Mouse (Mus musculus) forebrain, embryonic 14.5 days (tissue): ENCODE data around the gene Ppp1r12c. TPM values are rescaled to one million over a fixed set of nuclear protein-coding genes. Genes with fewer than 3 reads are reported as not detected.

Experiments used
- ATAC-seq: fragments of 200-750 bp; cut with Nextera tagmentation; 2 replicates; pipeline ENCODE4 v1.8.0; 2017; ENCODE audit warnings: mild to moderate bottlenecking, moderate library complexity
- DNase-seq: peaks from one replicate; pipeline ENCODE4 v3.0.0-alpha.2; 2015; ENCODE audit warnings: low spot score
- H3K27ac ChIP-seq: fragments of 300-500 bp; sonication (generic); 2 replicates; pipeline ENCODE4 v1.5.1; 2014; ENCODE audit warnings: low read depth, mild to moderate bottlenecking, control low read depth, low read length, moderate library complexity
- H3K27me3 ChIP-seq: fragments of 300-500 bp; sonication (generic); replicated peaks from 2 replicates; pipeline ENCODE4 v1.6.1; 2014; ENCODE audit warnings: low read length, control low read depth, mixed read lengths; ENCODE audit not compliant: control insufficient read depth, insufficient read depth
- H3K36me3 ChIP-seq: fragments of 300-500 bp; sonication (generic); 2 replicates; pipeline ENCODE4 v1.6.1; 2014; ENCODE audit warnings: low read length, control low read depth; ENCODE audit not compliant: control insufficient read depth, insufficient read depth
- H3K4me1 ChIP-seq: fragments of 300-500 bp; sonication (generic); 2 replicates; pipeline ENCODE4 v1.6.1; 2014; ENCODE audit warnings: antibody characterized with exemption, low read length, control low read depth; ENCODE audit not compliant: control insufficient read depth, insufficient read depth
- H3K4me2 ChIP-seq: fragments of 300-500 bp; sonication (generic); 2 replicates; pipeline ENCODE4 v1.6.1; 2014; ENCODE audit warnings: mild to moderate bottlenecking, control low read depth, low read length
- H3K4me3 ChIP-seq: fragments of 300-500 bp; sonication (generic); 2 replicates; pipeline ENCODE4 v1.5.1; 2014; ENCODE audit warnings: low read depth, low read length, control low read depth
- H3K9ac ChIP-seq: fragments of 300-500 bp; sonication (generic); 2 replicates; pipeline ENCODE4 v1.6.1; 2014; ENCODE audit warnings: mild to moderate bottlenecking, low read length, control low read depth, moderate library complexity
- H3K9me3 ChIP-seq: fragments of 300-500 bp; sonication (generic); replicated peaks from 2 replicates; pipeline ENCODE4 v1.6.1; 2016; ENCODE audit warnings: low read length, control low read depth, mixed read lengths; ENCODE audit not compliant: control insufficient read depth
- WGBS: fragments of 180-500 bp; shearing (Covaris S2); extraction: QIAGEN DNeasy Blood & Tissue Kit; methylation state at CpG from one replicate; pipeline ENCODE4 v1.1.7; 2014; 5-methylcytosine and 5-hydroxymethylcytosine counted together
- polyA plus RNA-seq: library from polyadenylated mRNA; unstranded; fragments of >200 nt; fragmentation: Nextera tagmentation; extraction: Ambion mirVana; gene quantifications from 2 replicates; pipeline ENCODE4 v1.2.1, GENCODE M21; 2014

The Ppp1r12c gene
- polyA plus RNA-seq, result 29.4 and 32.1 TPM in 2 replicates

DNA sequence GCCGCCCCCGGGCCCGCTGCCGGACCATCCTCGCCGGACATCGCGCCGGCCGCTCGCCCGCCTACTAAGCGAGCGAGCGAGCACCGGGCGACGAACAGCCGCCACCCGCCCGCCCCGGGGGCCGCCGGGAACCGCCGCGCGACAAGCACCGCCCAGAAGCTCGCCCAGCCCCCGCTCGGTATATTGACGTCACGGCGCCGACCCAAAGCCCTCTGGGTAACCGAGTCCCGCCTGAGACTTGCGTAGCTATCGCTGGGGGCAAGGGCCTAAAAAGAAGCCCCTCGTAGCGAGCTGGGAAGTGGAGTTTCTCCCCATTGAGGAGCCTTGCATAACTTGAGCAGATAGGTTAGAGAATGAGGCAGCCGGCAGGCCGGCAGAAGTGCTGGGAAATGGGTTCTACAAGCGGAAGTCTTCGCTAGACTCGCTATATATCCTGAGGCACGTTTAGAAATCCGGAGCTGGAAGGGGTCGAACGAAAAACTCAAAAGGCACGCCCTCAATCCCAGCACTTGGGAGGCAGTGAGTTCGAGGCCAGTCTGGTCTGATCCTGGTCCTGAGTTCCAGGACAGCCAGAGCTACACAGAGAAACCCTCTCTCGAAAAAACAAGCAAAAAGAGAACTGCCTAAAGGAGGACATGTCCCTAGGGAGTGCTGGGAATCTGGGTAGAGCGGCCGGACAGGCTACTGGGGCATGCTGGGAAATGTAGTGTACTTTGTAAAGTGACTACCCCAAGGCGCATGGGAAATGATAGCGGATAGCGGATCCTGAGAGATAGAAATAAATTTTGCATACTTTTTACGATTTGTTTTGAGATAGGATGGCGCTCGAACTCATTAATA is at the start of gene Ppp1r12c:
TSS of gene Ppp1r12c (minus strand) at position 123 of the 840 bp plus-strand sequence.
- H3K9me3 ChIP-seq, result no peaks in the 10 kb centered on the region
- H3K4me1 ChIP-seq, result peaks cover 30% of the 10 kb centered on the region
- under 1% methylated on average over 62 of the region's 62 CpGs for WGBS
- H3K27ac ChIP-seq, result peak within 1 kb of the TSS; percentile 85
- DNase-seq, result peak; percentile 97
- no peaks in the 10 kb centered on the region for H3K27me3 ChIP-seq
- peaks cover 9% of the 10 kb centered on the region for H3K36me3 ChIP-seq
- H3K4me2 ChIP-seq, result peak within 1 kb of the TSS; percentile 92
- peak within 1 kb of the TSS; percentile 97 for H3K9ac ChIP-seq
- H3K4me3 ChIP-seq, result peak within 1 kb of the TSS; percentile 89
- ATAC-seq, result peak; percentile 96

DNA sequence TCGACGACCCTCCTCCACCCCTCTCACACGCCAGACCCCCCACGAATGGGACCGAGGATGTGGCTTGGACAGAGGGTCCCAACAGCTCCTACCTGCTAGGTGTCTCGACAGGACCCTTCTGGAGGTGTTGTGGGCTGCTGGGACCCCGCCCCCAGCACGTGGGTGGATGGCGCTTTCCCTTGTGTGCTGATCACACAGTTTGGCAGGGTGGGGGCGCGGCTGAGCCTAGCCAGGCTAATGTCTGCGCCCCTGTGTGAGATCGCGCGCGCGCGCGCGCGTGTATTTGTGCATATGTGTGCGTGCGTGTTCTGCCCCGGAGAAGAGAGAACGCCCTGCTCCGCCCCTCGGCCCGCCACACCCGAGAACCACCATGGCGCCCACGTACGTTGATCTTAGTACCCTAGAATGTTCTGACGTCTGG is 45.8 kb upstream of the Ppp1r12c start, which contains the start of gene Syt5:
TSS of gene Syt5 (minus strand) at position 321 of the 421 bp plus-strand sequence.
- H3K4me1 ChIP-seq, result peaks cover 6% of the 10 kb centered on the region
- H3K27me3 ChIP-seq, result no peaks in the 10 kb centered on the region
- H3K27ac ChIP-seq, result peak within 1 kb of the TSS; percentile 76
- H3K9me3 ChIP-seq, result no peaks in the 10 kb centered on the region
- ATAC-seq (peak; percentile 79), DNase-seq (peak; percentile 86)
- H3K9ac ChIP-seq, result peak within 1 kb of the TSS; percentile 71
- 3% methylated on average over 33 of the region's 33 CpGs for WGBS
- H3K4me3 ChIP-seq, result peak within 1 kb of the TSS; percentile 45
- H3K4me2 ChIP-seq, result peak within 1 kb of the TSS; percentile 75
- H3K36me3 ChIP-seq, result no peaks in the 10 kb centered on the region; the same call in 1 of the 2 replicates

DNA sequence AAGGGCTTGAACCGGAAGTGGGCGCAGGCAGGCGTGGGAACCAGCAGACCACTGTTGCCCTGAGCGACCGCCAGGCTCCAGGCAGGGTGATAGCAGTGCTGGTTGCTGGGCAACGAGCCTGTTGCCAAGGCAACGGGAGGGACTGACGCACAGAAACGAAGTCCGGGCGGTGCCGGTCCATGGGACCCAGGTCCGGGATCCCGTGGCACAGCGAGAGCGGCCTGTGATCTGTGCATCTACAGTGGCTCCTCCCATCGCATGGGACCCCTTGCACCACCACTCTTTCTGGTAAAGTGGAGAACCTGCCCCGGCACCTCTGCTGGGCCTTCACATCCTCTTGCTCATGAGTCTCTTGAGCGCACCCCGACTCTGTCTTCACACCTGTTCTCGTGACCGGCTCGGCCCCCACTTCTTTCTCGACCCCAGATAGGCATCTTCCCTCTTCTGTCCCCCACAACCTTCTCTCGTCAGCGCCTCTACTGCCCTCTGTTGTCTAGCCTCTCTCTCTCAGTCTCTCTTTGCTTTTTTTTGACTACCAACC is 45.2 kb upstream of the Ppp1r12c start:
- peaks cover 5% of the 10 kb centered on the region; the same call in 1 of the 2 replicates for H3K36me3 ChIP-seq
- peak; percentile 91 for ATAC-seq
- H3K4me1 ChIP-seq, result peaks cover 6% of the 10 kb centered on the region
- H3K9me3 ChIP-seq, result no peaks in the 10 kb centered on the region
- H3K4me2 ChIP-seq, result peak overlapping the region; percentile 75
- peak; percentile 95 for DNase-seq
- peak overlapping the region; percentile 71 for H3K9ac ChIP-seq
- H3K27ac ChIP-seq, result peak overlapping the region; percentile 76
- no peaks in the 10 kb centered on the region for H3K27me3 ChIP-seq
- peak overlapping the region; percentile 45 for H3K4me3 ChIP-seq
- WGBS, result under 1% methylated on average over 26 of the region's 26 CpGs

DNA sequence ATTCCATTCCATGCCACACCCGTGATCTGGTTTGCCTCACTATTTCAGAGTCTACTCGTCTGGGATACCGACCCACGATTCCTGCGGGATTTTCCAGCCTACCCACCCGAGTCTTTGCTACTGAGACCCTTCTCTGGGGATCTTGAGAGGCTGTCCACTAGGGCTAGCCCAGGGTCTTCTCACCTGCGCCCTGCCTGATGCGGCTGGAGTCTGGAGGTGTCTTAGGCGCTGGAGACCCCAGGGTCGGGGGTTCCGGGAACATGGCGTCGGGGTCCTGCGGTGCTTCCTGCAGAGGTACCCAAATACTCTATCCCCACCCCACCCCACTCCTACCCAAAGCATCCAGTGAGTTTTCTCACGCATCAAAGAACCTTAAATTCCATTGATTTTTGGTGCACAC is 44.6 kb upstream of the Ppp1r12c start:
- peak; percentile 44 for ATAC-seq
- Histone ChIP-seq H3K9ac (peak overlapping the region; percentile 71), H3K4me2 (peak overlapping the region; percentile 75), H3K4me1 (peaks cover 6% of the 10 kb centered on the region), H3K36me3 (peaks cover 7% of the 10 kb centered on the region), H3K4me3 (peak overlapping the region; percentile 45), H3K27me3 (no peaks in the 10 kb centered on the region), H3K9me3 (no peaks in the 10 kb centered on the region), H3K27ac (peak overlapping the region; percentile 36)
- no peak for DNase-seq
- 74% methylated on average over 15 of the region's 15 CpGs for WGBS

DNA sequence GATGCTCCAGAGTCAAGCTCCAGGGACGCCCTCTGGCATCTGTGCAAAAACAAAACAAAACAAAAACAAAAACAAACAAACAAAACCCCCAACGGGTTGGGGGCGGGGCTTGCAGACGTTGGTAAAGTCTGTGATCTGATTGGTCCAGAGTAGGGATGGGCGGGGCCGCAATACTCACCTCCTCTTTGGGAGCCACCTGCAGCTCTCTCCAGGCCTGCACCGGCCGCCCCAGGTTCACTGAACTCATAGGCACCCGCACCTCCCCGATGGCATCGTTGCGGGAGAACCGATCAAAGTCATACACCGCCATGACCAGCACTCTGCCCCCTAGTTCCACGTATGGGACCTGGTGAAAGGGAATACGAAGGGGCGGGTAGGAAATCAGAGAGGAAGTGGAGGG is 40.5 kb upstream of the Ppp1r12c start:
- no peak for DNase-seq
- Histone ChIP-seq H3K9ac (no peak overlapping the region), H3K4me2 (no peak overlapping the region), H3K4me3 (no peak overlapping the region), H3K36me3 (peaks cover 15% of the 10 kb centered on the region), H3K27ac (no peak overlapping the region), H3K27me3 (no peaks in the 10 kb centered on the region), H3K4me1 (peaks cover 6% of the 10 kb centered on the region), H3K9me3 (no peaks in the 10 kb centered on the region)
- 38% methylated on average over 17 of the region's 17 CpGs for WGBS
- ATAC-seq, result no peak

DNA sequence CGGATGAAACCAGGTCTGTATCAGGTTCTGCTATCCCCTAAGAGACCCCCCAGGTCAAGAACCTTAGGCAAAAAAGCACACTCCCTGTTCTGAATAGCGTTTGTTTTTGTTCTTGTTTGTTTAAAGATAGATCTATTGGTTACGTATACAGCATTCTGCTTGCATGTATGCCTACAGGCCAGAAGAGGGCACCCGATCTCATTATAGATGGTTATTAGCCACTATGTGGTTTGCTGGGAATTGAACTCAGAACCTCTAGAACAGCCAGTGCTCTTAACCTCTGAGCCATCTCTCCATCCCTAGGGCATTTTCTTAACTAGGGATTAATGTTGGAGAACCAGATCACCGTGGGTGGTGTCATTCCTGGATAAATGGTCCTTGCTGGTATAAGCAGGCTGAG is 39.9 kb upstream of the Ppp1r12c start:
- Histone ChIP-seq H3K4me3 (no peak overlapping the region), H3K9ac (no peak overlapping the region), H3K4me1 (peaks cover 6% of the 10 kb centered on the region), H3K36me3 (peaks cover 15% of the 10 kb centered on the region), H3K9me3 (no peaks in the 10 kb centered on the region), H3K27ac (no peak overlapping the region), H3K27me3 (no peaks in the 10 kb centered on the region), H3K4me2 (no peak overlapping the region)
- DNase-seq (no peak), ATAC-seq (no peak)
- 62% methylated on average over 5 of the region's 5 CpGs for WGBS

DNA sequence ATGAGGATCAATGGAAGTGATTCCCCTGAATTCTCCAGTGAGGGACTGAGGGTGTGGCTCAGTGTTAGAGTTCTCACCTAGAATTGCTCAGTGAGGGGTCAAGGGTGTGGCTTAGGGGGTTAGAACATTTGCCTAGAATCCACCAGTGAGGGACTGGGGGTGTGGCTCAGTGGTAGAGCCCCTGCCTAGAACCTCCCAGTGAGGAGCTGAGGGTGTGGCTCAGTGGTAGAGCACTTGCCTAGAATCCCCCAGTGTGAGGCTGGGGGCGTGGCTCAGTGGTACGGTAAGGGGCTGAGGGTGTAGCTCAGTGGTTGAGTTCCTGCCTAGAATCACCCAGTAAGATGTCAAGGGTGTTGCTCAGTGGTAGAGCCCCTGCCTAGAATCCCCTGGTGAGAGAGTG is 37.5 kb upstream of the Ppp1r12c start:
- Histone ChIP-seq H3K4me1 (no peaks in the 10 kb centered on the region), H3K4me2 (no peak overlapping the region), H3K9me3 (no peaks in the 10 kb centered on the region), H3K9ac (no peak overlapping the region), H3K4me3 (no peak overlapping the region), H3K36me3 (peaks cover 15% of the 10 kb centered on the region), H3K27me3 (no peaks in the 10 kb centered on the region), H3K27ac (no peak overlapping the region)
- no peak for ATAC-seq
- no peak for DNase-seq
- 82% methylated on average over 2 of the region's 2 CpGs for whole genome bisulfite sequencing

DNA sequence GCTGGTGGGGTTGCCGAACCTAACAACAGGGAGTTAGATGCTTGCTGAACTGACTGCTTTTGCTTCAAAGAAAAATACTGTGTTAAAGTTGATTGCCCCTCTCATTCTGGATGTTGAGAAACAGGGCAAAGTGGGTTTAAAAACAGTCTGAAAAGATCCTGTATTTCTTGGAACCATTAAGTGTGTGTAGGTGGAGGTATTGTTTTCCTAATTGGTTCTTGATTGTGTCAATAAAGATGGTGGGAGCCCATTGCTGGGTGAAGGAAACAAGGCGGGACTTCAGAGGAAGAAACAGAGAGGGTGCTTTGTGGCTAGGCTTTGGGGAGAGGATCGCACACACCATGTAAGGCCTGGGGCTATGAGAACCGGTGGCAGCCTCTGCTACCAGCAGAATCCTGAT is 35.7 kb upstream of the Ppp1r12c start:
- Histone ChIP-seq H3K4me3 (no peak overlapping the region), H3K27ac (no peak overlapping the region), H3K9ac (no peak overlapping the region), H3K4me1 (peaks cover 2% of the 10 kb centered on the region; the same call in 1 of the 2 replicates), H3K9me3 (no peaks in the 10 kb centered on the region), H3K36me3 (peaks cover 14% of the 10 kb centered on the region), H3K27me3 (no peaks in the 10 kb centered on the region), H3K4me2 (no peak overlapping the region)
- no peak for DNase-seq
- 58% methylated on average over 4 of the region's 4 CpGs for WGBS
- no peak for ATAC-seq

DNA sequence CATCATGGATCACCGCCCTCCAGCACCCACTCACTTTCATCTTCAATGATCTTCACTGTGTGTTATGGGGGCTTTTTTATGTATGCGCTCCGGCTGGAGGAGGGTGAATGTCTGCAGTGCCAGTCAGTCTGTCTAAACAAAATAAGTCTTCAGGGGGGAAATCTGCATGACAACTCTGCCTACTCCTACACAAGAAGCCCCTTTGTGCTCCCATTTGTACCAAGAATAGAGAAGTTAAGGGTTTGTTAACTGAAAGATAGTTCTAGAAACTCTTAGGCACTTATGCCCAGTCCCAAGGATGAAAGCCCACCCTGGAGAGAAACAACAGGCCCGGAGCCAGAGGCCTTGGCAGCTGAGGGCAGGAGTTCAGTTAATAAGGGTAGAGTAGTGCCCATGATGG is 34.9 kb upstream of the Ppp1r12c start:
- peaks cover 2% of the 10 kb centered on the region; the same call in 1 of the 2 replicates for H3K4me1 ChIP-seq
- H3K4me2 ChIP-seq, result no peak overlapping the region
- H3K27ac ChIP-seq, result no peak overlapping the region
- H3K27me3 ChIP-seq, result no peaks in the 10 kb centered on the region
- 82% methylated on average over 4 of the region's 4 CpGs for WGBS
- H3K9ac ChIP-seq, result no peak overlapping the region
- DNase-seq, result no peak
- H3K36me3 ChIP-seq, result peaks cover 10% of the 10 kb centered on the region
- ATAC-seq, result no peak
- no peaks in the 10 kb centered on the region for H3K9me3 ChIP-seq
- H3K4me3 ChIP-seq, result no peak overlapping the region
